Mouse (Mus musculus) gastrocnemius, postnatal 10 days (tissue): ENCODE measurements around the gene Rbm38. TPM values are rescaled to one million over a fixed set of nuclear protein-coding genes. Genes with fewer than 3 reads are reported as not detected.

Experiments
- DNase-seq: peaks from one replicate; pipeline ENCODE4 v3.0.0; 2021; ENCODE audit warnings: mixed read lengths
- total RNA-seq, 2 experiments: library from RNA; stranded (reverse); gene quantifications; 2 replicates each; pipeline ENCODE4 v1.2.3; 2021

Rbm38 gene
- total RNA-seq, 2 experiments from 2014 or later: 121 to 129 TPM

DNA sequence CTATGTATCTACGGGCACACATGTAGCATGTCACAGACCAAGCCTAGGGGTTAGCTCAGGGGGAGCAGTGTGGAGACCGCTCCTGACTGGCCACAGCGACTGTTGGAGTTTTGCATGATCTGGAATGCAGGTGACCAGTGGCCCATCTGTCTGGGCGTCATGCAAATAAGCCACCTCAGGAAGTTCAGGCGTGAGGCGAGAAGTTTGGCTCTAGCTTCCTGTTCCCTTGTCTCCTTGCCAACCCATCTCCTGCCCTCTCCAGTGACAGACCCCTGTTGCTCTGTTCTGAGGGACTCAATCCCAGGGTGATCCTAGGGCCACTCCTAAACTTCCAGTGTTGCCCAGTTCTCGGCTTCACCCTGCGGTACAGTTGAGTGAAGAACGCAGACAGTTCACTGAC is 40.2 kb downstream of the Rbm38 start:
- no peak for DNase-seq

DNA sequence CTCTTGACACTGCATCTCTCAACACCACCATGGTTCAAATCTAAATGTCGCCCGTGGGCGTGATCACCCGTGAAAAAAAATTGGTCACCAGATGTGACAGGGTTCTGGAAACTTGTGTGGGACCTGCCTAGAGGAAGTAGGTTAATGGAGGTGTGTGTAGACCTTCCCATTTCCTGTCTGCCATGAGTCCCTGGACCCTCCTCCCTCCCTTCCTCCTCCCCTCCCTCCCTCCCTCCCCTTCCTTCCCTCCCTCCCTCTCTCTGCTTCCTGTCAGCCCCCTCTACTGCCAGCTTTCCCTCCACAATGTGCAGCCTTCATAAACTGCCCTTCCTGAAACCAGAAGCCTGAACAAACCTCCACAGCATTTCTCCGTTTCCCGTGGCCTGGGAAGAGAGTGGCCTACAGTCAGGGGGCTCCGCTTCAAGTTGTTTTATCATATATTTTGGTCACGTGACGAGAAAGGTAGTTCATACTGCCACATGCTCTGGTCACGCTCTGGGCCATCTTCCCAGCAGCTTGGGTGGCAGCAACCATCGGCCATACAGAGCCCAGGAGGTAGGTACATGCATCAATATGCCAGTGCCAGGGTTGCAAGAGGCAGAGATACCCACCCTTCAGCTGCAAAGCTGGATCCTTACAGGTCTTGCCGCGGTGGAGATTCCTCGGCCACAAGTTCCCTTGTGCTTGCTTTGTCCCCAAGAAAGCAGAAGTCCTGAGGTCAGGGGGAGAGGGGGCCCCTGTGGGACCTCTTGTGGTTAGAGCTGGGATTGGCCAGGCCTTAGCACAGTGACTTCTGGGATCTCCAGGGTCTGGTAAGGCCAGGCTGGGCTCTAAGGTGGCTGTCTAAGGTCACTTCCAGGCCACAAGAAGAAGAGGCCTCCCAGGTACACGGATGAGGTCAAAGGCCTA is 41.4 kb downstream of the Rbm38 start:
- no peak for DNase-seq

DNA sequence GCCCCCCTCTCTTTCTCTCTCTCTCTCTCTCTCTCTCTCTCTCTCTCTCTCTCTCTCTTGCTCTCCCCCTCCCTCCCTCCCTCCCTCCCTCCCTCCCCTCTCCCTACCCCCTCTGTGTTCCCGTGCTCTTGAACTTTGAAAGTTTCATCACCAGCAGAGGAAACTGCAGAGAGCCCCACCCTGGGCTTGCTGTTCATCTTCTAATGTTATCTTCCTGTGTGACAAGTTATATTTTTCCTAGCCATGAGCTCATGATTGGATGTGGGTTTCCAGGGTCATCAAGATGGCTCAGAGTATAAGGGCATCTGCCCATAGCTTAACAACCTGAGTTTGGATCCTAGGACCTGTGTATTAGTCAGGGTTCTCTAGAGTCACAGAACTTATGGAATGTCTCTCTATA is 42.9 kb downstream of the Rbm38 start:
- no peak for DNase-seq

DNA sequence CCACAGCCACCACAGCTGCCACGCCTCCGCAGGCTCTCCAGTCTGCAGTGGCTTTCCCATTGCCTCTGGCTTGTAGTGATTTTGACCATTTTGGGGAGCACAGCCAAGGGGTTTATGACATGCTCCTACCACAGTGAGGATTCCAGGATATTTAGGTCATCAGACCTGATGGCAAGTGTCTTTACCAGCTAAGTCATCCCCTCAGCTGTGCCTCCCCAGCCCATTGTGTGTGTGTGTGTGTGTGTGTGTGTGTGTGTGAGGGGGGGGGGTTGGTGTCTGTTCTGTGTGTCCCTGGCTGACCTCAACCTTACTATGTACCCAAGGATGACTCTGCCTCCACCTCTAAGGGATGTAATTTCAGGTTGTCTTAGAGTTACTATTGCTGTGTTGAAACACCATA is 44.6 kb downstream of the Rbm38 start:
- no peak for DNase-seq

DNA sequence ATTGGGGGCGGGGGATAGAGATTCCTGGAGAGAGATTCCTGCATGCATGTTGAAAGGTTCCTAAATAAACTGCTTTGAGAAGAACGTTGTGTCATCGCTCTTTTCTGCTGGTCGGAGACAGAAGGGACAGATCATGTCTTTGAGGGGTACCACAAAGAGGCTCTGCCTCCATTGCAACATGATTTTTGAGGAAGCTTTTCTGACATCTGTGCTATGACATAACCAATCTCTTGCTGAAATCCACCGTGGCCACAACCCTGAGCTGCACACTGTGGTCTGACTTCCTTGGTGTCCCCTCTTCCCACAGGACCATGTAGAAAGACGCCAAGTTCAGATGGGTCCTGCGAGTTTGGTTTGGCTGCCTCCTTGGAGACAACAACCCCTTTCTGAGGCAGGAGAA is 52.6 kb downstream of the Rbm38 start:
- no peak for DNase-seq

DNA sequence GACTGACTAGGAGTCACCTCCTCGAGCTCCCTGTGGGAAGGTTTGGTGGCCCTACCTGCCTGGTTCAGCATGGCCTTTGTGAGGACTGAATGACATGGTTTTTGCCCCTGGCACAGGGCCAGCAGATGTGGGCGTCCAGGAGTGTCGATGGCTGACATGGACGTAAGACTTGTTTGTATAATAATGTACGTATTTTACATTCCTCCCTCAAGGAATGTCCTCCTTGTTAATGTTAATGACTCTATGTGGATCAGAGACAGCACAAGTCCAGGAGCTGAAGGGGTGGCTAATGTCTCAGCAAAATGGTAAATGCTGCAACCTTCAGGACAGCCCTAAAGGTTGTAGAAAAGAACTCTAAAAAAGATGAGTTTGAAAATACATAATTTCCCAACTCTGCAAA is 53.4 kb downstream of the Rbm38 start:
- DNase-seq: no peak

DNA sequence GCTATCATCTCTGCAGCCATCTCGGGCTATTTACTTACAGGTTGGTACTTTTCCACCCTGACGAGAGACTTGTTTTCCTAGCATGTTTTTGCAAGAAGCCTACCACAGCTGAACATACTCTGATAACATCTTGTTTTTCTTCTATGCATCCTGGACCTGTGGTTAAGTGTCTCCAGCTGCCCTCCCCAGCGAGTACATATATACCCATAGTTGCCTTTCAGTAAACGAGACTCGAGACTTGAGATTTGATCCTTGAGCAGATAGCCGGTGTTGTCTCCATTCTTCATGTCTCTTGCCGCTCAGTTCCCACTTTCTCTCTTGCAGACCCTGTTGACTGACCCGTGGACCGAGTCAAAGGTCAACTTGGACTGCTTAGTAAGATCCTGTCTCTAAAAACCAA is 56.6 kb downstream of the Rbm38 start:
- no peak for DNase-seq

DNA sequence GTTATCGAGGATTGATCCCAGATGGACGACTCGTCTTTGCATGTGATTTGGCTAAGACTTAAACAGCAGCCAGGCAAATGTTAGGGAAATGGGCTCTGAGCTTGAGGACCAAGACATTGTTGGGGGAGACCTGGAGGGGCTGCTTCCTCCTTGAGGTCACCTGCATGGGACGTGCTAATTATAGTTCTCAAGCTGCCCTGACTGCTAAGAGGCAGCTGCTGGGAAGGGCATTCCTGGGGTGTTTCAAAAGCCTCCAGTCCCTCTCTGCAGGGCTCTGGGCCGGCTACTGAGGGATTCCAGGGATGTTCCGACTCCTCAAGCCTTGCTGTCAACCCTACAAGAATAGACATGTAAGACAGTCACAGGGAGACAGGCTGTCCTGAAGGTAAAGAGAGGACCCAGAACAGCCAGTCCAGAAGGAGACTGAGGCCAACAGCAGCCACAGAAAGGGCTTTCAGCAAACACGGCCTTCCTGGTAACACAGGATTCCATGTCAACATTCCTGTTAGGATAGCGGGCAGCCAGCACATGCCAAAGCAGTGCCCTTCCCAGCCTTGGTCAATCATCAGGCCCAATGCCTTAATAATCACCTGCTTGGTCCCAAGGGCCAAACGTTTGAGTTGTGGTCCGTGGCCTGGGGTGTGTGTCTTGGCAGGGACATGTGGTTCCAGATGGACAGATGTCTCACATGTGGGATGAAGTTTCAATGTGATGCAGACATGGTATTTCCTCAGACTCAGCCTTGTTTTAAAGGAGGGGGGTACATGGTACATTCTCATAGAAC is 59.7 kb downstream of the Rbm38 start:
- DNase-seq: no peak

DNA sequence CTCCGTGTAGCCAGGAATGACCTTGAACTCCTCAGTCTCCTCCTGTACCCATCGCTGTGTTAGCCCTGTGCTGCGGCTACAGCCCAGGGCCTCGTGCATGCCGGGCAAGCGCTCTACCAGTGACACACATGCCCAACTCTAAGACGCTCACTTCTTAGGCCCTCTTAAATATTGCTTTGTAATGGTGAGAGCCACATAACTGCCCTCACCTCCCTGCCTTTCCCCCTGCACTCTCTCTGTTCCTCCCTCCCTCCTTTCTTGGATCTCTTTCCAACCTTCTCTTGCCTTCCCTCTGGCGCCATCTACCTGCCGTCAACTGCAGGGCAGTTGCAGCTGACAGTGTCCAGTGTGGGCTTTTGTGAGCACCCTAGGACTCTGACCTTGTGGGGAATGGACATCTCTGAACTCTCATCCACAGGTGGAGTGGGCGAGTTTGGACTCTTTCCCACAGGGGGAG is 60.5 kb downstream of the Rbm38 start:
- peak; percentile 83 for DNase-seq

DNA sequence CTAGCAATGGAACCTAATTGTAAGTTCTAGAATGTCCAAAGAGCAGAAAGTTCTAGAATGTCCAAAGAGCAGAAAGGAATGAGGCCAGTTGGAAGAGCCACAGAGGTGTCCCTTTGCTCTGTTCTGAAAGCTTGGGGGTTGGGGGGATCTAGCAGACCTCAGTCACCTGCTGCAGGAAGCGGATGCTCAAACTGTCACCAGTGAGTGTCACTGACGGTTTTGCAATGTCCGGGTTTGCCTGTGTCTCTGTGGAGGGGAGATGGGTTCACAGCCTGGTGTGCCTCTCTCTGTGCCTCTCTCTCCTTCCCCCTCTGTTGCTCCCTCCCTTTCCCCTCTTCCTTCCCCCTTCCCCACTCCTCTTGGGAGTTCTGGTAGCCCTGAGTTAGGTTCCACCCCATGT is 62.4 kb downstream of the Rbm38 start:
- DNase-seq: no peak

DNA sequence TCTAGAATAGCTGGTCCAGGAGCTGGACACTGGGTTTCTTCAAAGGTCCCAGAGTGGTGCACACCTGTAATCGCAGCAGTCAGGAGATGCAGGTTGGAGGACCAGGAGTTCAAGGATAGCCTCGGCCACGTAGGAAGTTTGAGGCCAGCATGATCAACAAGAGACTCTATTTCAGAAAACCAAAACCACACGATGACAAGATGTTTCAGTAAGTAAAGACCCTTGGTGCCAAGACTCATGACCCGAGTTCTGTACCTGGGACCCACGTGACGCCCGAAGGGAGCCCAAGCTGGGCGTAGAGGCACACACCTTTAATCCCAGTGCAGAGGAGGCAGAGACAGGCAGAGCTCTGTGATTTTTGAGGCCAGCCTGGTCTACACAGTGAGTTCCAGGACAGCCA is 62.8 kb downstream of the Rbm38 start:
- DNase-seq: no peak

DNA sequence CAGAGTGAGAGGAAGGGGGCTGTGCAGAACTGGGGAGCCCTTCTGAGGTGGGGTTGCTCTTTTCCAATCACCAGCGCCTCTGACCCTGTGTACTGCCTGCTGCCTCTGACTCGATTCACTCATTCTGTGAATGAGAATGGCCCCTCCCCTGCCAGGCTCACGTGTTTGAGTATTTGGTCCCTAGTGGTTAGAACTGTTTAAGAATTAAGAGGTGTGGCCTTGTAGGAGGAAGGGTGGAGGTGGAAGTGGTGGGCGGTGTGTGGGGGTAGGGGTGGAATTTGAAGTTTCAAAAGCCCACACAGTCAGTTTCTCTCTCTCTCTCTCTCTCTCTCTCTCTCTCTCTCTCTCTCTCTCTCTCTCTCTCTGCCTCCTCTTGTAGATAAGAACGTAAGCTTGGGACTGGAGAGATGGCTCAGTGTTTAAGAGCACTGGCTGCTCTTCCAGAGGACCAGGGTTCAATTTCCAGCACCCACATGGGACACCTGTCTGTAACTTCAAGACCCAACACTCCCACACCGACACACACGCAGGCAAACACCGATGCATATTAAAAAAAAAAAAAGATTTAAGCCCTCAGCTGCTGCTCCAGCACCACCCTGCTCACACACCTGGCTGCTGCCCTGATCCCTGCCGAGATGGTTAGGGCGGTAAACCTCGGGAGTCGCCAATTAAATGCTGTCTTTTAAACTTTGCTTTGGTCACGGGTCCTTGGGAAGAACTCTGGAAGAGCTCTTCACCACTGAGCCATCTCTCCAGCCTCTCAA is 63.6 kb downstream of the Rbm38 start:
- DNase-seq: no peak

Other genes with a start within 250 kb of the Rbm38 start
- gene Bmp7, start 80.2 kb upstream of the Rbm38 start, total RNA-seq: 1 to 10 TPM; 1.6 to 2.4 TPM
- not detected for gene Spo11, start 42.8 kb upstream of the Rbm38 start, total RNA-seq
- 10 to 100 TPM; 27.9 to 31.5 TPM for gene Rae1, start 20.4 kb upstream of the Rbm38 start, total RNA-seq
- not detected for gene Ctcfl, start 99.0 kb downstream of the Rbm38 start, total RNA-seq
- 10 to 100 TPM in 1 of 2 experiments, 1 to 10 TPM in 1; 9.1 to 17.4 TPM for gene Pck1, start 132.6 kb downstream of the Rbm38 start, total RNA-seq
- gene Zbp1, start 198.4 kb downstream of the Rbm38 start, total RNA-seq: under 1 TPM in 1 of 2 experiments, not detected in 1; 0.09 TPM